15 mouse cellular contexts compared by ENCODE assay signal in the genomic region with DNA sequence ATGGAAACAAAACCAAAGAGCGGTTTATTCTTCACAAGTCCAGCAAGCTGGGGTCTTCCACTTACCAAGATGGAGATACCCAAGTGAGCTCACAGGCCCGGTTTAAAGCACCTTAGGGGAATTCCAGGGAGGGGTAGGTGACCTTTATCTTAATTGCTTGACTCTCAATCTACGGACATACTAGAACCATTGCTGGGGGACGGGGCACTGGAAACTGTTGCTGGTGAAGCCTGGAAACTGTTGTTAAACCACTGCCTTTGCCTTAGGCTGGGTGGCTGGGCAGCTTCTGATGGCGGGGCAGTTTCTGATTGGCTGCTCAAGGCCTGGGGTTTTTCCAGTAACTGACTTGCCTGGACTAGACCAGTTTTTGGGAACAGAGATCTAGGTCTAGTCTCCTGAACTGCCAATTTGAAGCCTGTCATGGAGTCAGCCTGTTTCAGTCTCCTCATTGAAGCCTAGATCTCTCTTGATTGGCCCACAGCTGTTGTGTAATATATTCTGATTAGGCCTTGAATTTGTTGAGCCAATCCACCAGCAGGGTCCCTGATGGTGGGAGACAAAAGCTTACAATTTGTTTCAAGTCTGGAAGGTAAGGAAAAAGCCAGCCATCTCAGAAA.
"Had no signal": no experiment of that assay in that cellular context is flagged by ENCODE, and none has a peak within 500 bp of the region (broad histone marks: within the 10 kb centered on the region; RNA-seq: fewer than 3 reads in every experiment).

No protein-coding gene starts in this region.

- H3K27ac ChIP-seq: midbrain, embryonic 13.5 days; midbrain, embryonic 15.5 days; neural tube, embryonic 12.5 days; stomach, embryonic 15.5 days; stomach, postnatal 0 days had no signal

- H3K4me1 ChIP-seq: midbrain, embryonic 13.5 days; midbrain, embryonic 15.5 days; neural tube, embryonic 12.5 days; stomach, embryonic 15.5 days had no signal

- H3K9ac ChIP-seq: lung, embryonic 14.5 days; midbrain, embryonic 13.5 days; midbrain, embryonic 15.5 days; neural tube, embryonic 12.5 days; stomach, embryonic 15.5 days had no signal

- H3K9me3 ChIP-seq: megakaryocyte, embryonic 14.5 days; midbrain, embryonic 13.5 days; midbrain, embryonic 15.5 days; neural tube, embryonic 12.5 days; stomach, embryonic 15.5 days had no signal

- DNase-seq: lung, adult 18-20 months; lung, embryonic 14.5 days; lung, postnatal 10 days; lung, postnatal 4 days; right cerebral cortex, postnatal 14 days; thymus, adult 18-20 months; thymus, postnatal 14 days; thymus, postnatal 36 days had no signal

- H3K4me3 ChIP-seq: megakaryocyte, embryonic 14.5 days; midbrain, embryonic 13.5 days; midbrain, embryonic 15.5 days; neural tube, embryonic 12.5 days; stomach, embryonic 15.5 days had no signal

- ATAC-seq: midbrain, embryonic 13.5 days; midbrain, embryonic 15.5 days had no signal

- H3K4me2 ChIP-seq: lung, embryonic 14.5 days; midbrain, embryonic 11.5 days; midbrain, embryonic 13.5 days; midbrain, embryonic 15.5 days; neural tube, embryonic 12.5 days; stomach, embryonic 15.5 days had no signal

- H3K27me3 ChIP-seq: megakaryocyte, embryonic 14.5 days; midbrain, embryonic 13.5 days; midbrain, embryonic 15.5 days; neural tube, embryonic 12.5 days; stomach, embryonic 15.5 days had no signal

- H3K36me3 ChIP-seq: midbrain, embryonic 13.5 days; midbrain, embryonic 15.5 days; neural tube, embryonic 12.5 days; stomach, embryonic 15.5 days had no signal
